Mouse (Mus musculus) E14TG2a.4 (cell line): ENCODE measurements around the gene Tesmin.

Experiments
- CTCF ChIP-seq: conservative IDR thresholded peaks from 2 replicates; pipeline ENCODE4 v1.5.1; 2014; ENCODE audit warnings: low read length
- NANOG ChIP-seq: IDR thresholded peaks from 2 replicates; pipeline ENCODE4 v1.6.1; 2014; ENCODE audit warnings: borderline replicate concordance, low read length, mixed read lengths

DNA sequence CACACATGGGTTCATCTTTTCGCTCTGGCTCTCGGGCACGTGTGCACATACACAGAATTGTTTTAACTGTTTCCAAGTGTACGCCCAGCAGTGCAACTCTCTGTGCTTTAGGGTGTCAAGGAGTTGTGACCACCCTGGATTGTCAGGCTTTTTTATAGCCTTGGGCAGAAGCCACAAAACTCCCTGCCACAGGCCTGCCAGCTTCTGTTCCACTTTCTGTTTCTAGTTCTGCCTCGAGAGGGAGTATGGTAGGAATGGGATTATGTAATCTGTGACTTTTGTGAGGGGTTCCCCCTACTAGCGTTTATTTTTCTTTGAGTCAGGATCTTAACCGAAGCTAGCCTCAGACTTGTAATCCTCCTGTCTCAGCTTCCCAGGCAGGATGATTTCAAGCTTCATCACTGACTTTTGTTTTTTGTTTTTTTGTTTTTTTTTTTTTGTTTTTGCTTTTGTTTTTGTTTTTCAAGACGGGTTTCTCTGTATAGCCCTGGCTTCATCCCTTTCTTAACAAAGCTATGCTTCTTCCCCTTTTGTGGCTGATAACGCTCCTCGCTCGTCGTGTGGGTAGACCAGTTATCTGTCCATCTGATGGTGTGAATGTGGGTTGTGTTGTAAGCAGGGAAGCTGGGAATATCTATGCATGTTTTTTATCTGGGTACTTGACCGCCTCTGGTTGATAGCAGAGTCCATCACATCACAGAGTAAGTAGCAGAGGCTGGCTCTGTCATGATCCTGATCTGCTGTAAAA, 28.6 kb upstream of the Tesmin start:
- TF ChIP-seq CTCF (no peak), NANOG (no peak)
